In genomic region chr8:122922945-122923344, GRCm38 (mm10) we compare ENCODE assay signal across 20 mouse cellular contexts.
DNase-seq lines count a peak whose midpoint lies in the region; ATAC-seq and TF ChIP-seq lines count a peak whose summit lies in the region.
"Had no signal": no experiment of that assay in that cellular context is flagged by ENCODE, and none has a peak within 500 bp of the region (broad histone marks: within the 10 kb centered on the region; RNA-seq: fewer than 3 reads in every experiment).

No protein-coding gene starts in this region.

- no peak overlapping the region for H3K4me2 ChIP-seq in hindbrain, embryonic 11.5 days (replicated peaks; ENCODE audit: low read depth, low read length)
- H3K4me2 ChIP-seq: embryonic facial prominence, embryonic 13.5 days; hindbrain, embryonic 14.5 days; intestine, embryonic 15.5 days; kidney, embryonic 15.5 days; midbrain, embryonic 11.5 days; neural tube, embryonic 15.5 days had no signal

- peak overlapping the region; percentile 84 for H3K27ac ChIP-seq in gastrocnemius, adult 2 months
- H3K27ac ChIP-seq in left cerebral cortex, adult 2 months: peak overlapping the region; percentile 19; the same call in 1 of the 2 replicates
- H3K27ac ChIP-seq in hindbrain, embryonic 11.5 days (ENCODE audit: low read depth, low read length): no peak overlapping the region
- H3K27ac ChIP-seq: embryonic facial prominence, embryonic 13.5 days; hindbrain, embryonic 14.5 days; intestine, embryonic 15.5 days; kidney, embryonic 15.5 days; liver, embryonic 15.5 days; neural tube, embryonic 15.5 days had no signal

- H3K27me3 ChIP-seq in hindbrain, embryonic 11.5 days (ENCODE audit: control insufficient read depth, insufficient read depth, low read length): no peaks in the 10 kb centered on the region
- H3K27me3 ChIP-seq: embryonic facial prominence, embryonic 13.5 days; intestine, embryonic 15.5 days; kidney, embryonic 15.5 days; liver, embryonic 15.5 days; neural tube, embryonic 15.5 days had no signal

- ATAC-seq in common myeloid progenitor, adult 5-6 weeks (replicated peaks; ENCODE audit: low read depth, poor library complexity, severe bottlenecking): peak; percentile 67
- ATAC-seq in neutrophil, adult 5-6 weeks (ENCODE audit: extremely low read depth, insufficient number of reproducible peaks, low FRiP score, poor library complexity, severe bottlenecking): peak; percentile 47; the same call in 1 of the 2 replicates
- ATAC-seq in hindbrain, embryonic 11.5 days (ENCODE audit: low FRiP score): no peak
- ATAC-seq: forebrain, embryonic 16.5 days had no signal

- H3K9ac ChIP-seq in hindbrain, embryonic 11.5 days (ENCODE audit: low read depth, low read length): no peak overlapping the region
- H3K9ac ChIP-seq: embryonic facial prominence, embryonic 13.5 days; hindbrain, embryonic 14.5 days; intestine, embryonic 15.5 days; kidney, embryonic 15.5 days; liver, embryonic 15.5 days; neural tube, embryonic 15.5 days had no signal

- H3K36me3 ChIP-seq in hindbrain, embryonic 11.5 days (ENCODE audit: control insufficient read depth, insufficient read depth, low read length): no peaks in the 10 kb centered on the region
- H3K36me3 ChIP-seq: intestine, embryonic 15.5 days; liver, embryonic 15.5 days; neural tube, embryonic 15.5 days had no signal

- no peak overlapping the region for H3K4me3 ChIP-seq in gastrocnemius, adult 2 months
- no peak overlapping the region for H3K4me3 ChIP-seq in left cerebral cortex, adult 2 months
- H3K4me3 ChIP-seq in hindbrain, embryonic 11.5 days (ENCODE audit: low read depth, low read length): no peak overlapping the region
- H3K4me3 ChIP-seq: embryonic facial prominence, embryonic 13.5 days; intestine, embryonic 15.5 days; kidney, embryonic 15.5 days; liver, embryonic 15.5 days; neural tube, embryonic 15.5 days had no signal

- 81% methylated on average over 3 of the region's 3 CpGs for WGBS in hindbrain, embryonic 11.5 days

- H3K9me3 ChIP-seq in hindbrain, embryonic 11.5 days (ENCODE audit: control insufficient read depth, low read length): no peaks in the 10 kb centered on the region
- H3K9me3 ChIP-seq: embryonic facial prominence, embryonic 13.5 days; intestine, embryonic 15.5 days; kidney, embryonic 15.5 days; liver, embryonic 15.5 days; neural tube, embryonic 15.5 days had no signal

- TF ChIP-seq CTCF in gastrocnemius, adult 2 months (IDR thresholded peaks at IDR 0.05): no peak
- TF ChIP-seq CTCF in left cerebral cortex, adult 2 months (IDR thresholded peaks at IDR 0.05): no peak

- H3K4me1 ChIP-seq in hindbrain, embryonic 11.5 days (replicated peaks; ENCODE audit: control insufficient read depth, insufficient read depth, low read length): no peaks in the 10 kb centered on the region

- DNase-seq in gastrocnemius, adult 2 months: no peak
- DNase-seq in gastrocnemius, adult 18-20 months (ENCODE audit: low spot score): no peak
- no peak for DNase-seq in left cerebral cortex, adult 2 months (ENCODE audit: extremely low spot score in 1 of 2, low spot score in 2 of 2)
- no peak for DNase-seq in left cerebral cortex, adult 11 months (ENCODE audit: low spot score)
- DNase-seq in frontal cortex, postnatal 10 days (ENCODE audit: low spot score in 2 of 2): no peak
- DNase-seq in hindbrain, embryonic 11.5 days (ENCODE audit: low spot score): no peak
- DNase-seq: adrenal gland, postnatal 10 days; cerebellum, adult 8-10 months; left cerebral cortex, postnatal 4 days; lung, postnatal 14 days had no signal

- intact Hi-C loops in gastrocnemius, adult 2 months (cut with DNase I): no loop called here
- intact Hi-C loops in left cerebral cortex, adult 2 months (cut with DNase I): no loop called here
